Comparison of ENCODE assay signal across 21 mouse cellular contexts in genomic region chr1:21244290-21244960, GRCm38 (mm10). TPM values are rescaled to one million over a fixed set of nuclear protein-coding genes. Genes with fewer than 3 reads are reported as not detected.
"Had no signal": no experiment of that assay in that cellular context is flagged by ENCODE, and none has a peak within 500 bp of the region (broad histone marks: within the 10 kb centered on the region; RNA-seq: fewer than 3 reads in every experiment).

No protein-coding gene starts in this region.

- H3K4me3 ChIP-seq: intestine, embryonic 15.5 days; kidney, embryonic 15.5 days; limb, embryonic 12.5 days; limb, embryonic 15.5 days; lung, embryonic 15.5 days; megakaryocyte, embryonic 14.5 days; midbrain, embryonic 10.5 days; midbrain, embryonic 13.5 days had no signal

- ATAC-seq: intestine, embryonic 15.5 days; midbrain, embryonic 13.5 days had no signal

- DNase-seq: kidney, adult 11 months; kidney, adult 8-10 months; kidney, postnatal 10 days; kidney, postnatal 36 days; left cerebral cortex, postnatal 4 days; lung, postnatal 10 days; lung, postnatal 36 days; right cerebral cortex, adult 18-20 months; right cerebral cortex, postnatal 25 days; spleen, adult 18-20 months; thymus, adult 18-20 months; thymus, postnatal 4 days had no signal

- H3K4me1 ChIP-seq: intestine, embryonic 15.5 days; limb, embryonic 12.5 days; limb, embryonic 15.5 days; lung, embryonic 15.5 days; midbrain, embryonic 13.5 days had no signal

- H3K27ac ChIP-seq: intestine, embryonic 15.5 days; kidney, embryonic 15.5 days; limb, embryonic 12.5 days; limb, embryonic 15.5 days; lung, embryonic 15.5 days; midbrain, embryonic 10.5 days; midbrain, embryonic 13.5 days had no signal

- H3K9ac ChIP-seq: intestine, embryonic 15.5 days; kidney, embryonic 15.5 days; limb, embryonic 12.5 days; limb, embryonic 15.5 days; lung, embryonic 15.5 days; midbrain, embryonic 13.5 days had no signal

- H3K27me3 ChIP-seq: intestine, embryonic 15.5 days; kidney, embryonic 15.5 days; limb, embryonic 12.5 days; limb, embryonic 15.5 days; lung, embryonic 15.5 days; midbrain, embryonic 13.5 days had no signal

- H3K4me2 ChIP-seq: intestine, embryonic 15.5 days; kidney, embryonic 15.5 days; limb, embryonic 12.5 days; limb, embryonic 15.5 days; lung, embryonic 15.5 days; midbrain, embryonic 13.5 days had no signal

- H3K36me3 ChIP-seq: intestine, embryonic 15.5 days; kidney, embryonic 15.5 days; limb, embryonic 12.5 days; limb, embryonic 15.5 days; lung, embryonic 15.5 days; midbrain, embryonic 10.5 days; midbrain, embryonic 13.5 days had no signal

- H3K9me3 ChIP-seq: intestine, embryonic 15.5 days; kidney, embryonic 15.5 days; limb, embryonic 12.5 days; limb, embryonic 15.5 days; lung, embryonic 15.5 days; megakaryocyte, embryonic 14.5 days; midbrain, embryonic 10.5 days; midbrain, embryonic 13.5 days had no signal

RNA-seq across cellular contexts. Expression of gene Gsta3, which starts 4.0 kb away (rescaled TPM):
- total RNA-seq: midbrain, postnatal 0 days had no signal
